Mouse (Mus musculus): ENCODE data around the gene Pcyt2.

GRCm38 (mm10) chr11:120658876-120659410 is 41.2 kb upstream of the Pcyt2 start:
- TF ChIP-seq GATA1 (IDR thresholded peaks at IDR 0.05; ENCODE audit: borderline replicate concordance, low read length) (no peak), FLI1 (IDR thresholded peaks at IDR 0.05; ENCODE audit: low read length) (no peak)
